Comparison of ENCODE assay signal across 39 mouse cellular contexts in the genomic region with DNA sequence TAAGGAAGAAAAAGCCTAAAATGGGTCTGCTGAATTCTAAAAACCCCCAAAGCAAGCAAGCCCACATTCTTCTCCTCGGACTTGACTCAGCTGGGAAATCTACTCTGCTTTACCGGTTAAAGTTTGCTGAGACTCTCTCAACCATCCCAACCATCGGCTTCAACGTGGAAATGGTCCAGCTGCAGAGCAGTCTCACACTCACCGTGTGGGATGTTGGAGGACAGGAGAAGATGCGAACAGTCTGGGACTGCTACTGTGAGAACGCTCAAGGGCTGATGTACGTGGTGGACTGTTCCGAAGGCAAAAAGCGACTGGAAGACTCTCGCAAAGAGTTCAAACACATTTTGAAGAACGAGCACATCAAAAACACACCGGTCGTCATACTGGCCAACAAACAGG. TPM values are rescaled to one million over a fixed set of nuclear protein-coding genes. Genes with fewer than 3 reads are reported as not detected.
A peak's percentile ranks its signal among the peaks of the same experiment; 100 is the strongest.
DNase-seq lines count a peak whose midpoint lies in the region; ATAC-seq and TF ChIP-seq lines count a peak whose summit lies in the region.
"Had no signal": no experiment of that assay in that cellular context is flagged by ENCODE, and none has a peak within 500 bp of the region (broad histone marks: within the 10 kb centered on the region; RNA-seq: fewer than 3 reads in every experiment).

No protein-coding gene starts in this region.

- H3K4me1 ChIP-seq in lung, postnatal 0 days (ENCODE audit: insufficient read depth, low read depth, low read length) = no peaks in the 10 kb centered on the region
- H3K4me1 ChIP-seq in stomach, embryonic 14.5 days (ENCODE audit: control insufficient read depth, insufficient read depth, low read length) = no peaks in the 10 kb centered on the region
- H3K4me1 ChIP-seq: embryonic facial prominence, embryonic 12.5 days; liver, embryonic 15.5 days; midbrain, embryonic 13.5 days; neural tube, embryonic 13.5 days had no signal

- no peak for TF ChIP-seq EP300 in lung, postnatal 0 days (IDR thresholded peaks at IDR 0.05)

- ATAC-seq in frontal cortex, adult (ENCODE audit: low TSS enrichment) = peak; percentile 31; the same call in 1 of the 2 replicates
- ATAC-seq in lung, postnatal 0 days = no peak
- peak; percentile 56; the same call in 1 of the 2 replicates for ATAC-seq in stomach, embryonic 14.5 days (ENCODE audit: insufficient number of reproducible peaks, insufficient read depth, low FRiP score, low read depth)
- ATAC-seq in megakaryocyte-erythroid progenitor cell, adult 5-6 weeks (replicated peaks; ENCODE audit: low FRiP score, low TSS enrichment, poor library complexity, severe bottlenecking) = no peak
- ATAC-seq: activated CD4-positive, CD25-positive, alpha-beta regulatory T cell, adult 4 months; forebrain, embryonic 14.5 days; inflammation-experienced regulatory T-cells, adult 6 months; midbrain, embryonic 13.5 days had no signal

- DNase-seq in frontal cortex, postnatal 10 days (ENCODE audit: low spot score in 2 of 2) = no peak
- no peak for DNase-seq in lung, postnatal 0 days (ENCODE audit: low spot score)
- DNase-seq in lung, adult 18-20 months = no peak
- no peak for DNase-seq in cerebellum, adult 9-10 months
- DNase-seq: adrenal gland, adult 8-10 months; cerebellum, adult 8-10 months; cerebellum, postnatal 36 days; embryo, embryonic 11 days; gastrocnemius, adult 2 months; gastrocnemius, postnatal 36 days; heart, adult 2 months; heart, postnatal 10 days; kidney, postnatal 14 days; layer of hippocampus, adult 9-11 months; liver; lung, postnatal 36 days had no signal

- H3K9me3 ChIP-seq in lung, postnatal 0 days (ENCODE audit: low read length) = no peaks in the 10 kb centered on the region
- no peaks in the 10 kb centered on the region for H3K9me3 ChIP-seq in stomach, embryonic 14.5 days (ENCODE audit: control insufficient read depth, low read depth, low read length)
- H3K9me3 ChIP-seq: embryonic facial prominence, embryonic 12.5 days; heart, embryonic 13.5 days; liver, embryonic 15.5 days; midbrain, embryonic 13.5 days had no signal

- 54% methylated on average over 14 of the region's 14 CpGs for WGBS in lung, postnatal 0 days
- WGBS in stomach, embryonic 14.5 days = 71% methylated on average over 14 of the region's 14 CpGs

- H3K36me3 ChIP-seq in lung, postnatal 0 days (ENCODE audit: insufficient read depth, low read length) = no peaks in the 10 kb centered on the region
- H3K36me3 ChIP-seq in stomach, embryonic 14.5 days (ENCODE audit: control insufficient read depth, insufficient read depth, low read length) = no peaks in the 10 kb centered on the region
- H3K36me3 ChIP-seq: embryonic facial prominence, embryonic 12.5 days; heart, embryonic 13.5 days; liver, embryonic 15.5 days; midbrain, embryonic 13.5 days; neural tube, embryonic 13.5 days had no signal

- H3K27ac ChIP-seq in lung, postnatal 0 days (ENCODE audit: low read length) = no peak overlapping the region
- peak overlapping the region; percentile 63; the same call in 1 of the 2 replicates for H3K27ac ChIP-seq in stomach, embryonic 14.5 days (ENCODE audit: low read length)
- H3K27ac ChIP-seq: embryonic facial prominence, embryonic 12.5 days; gastrocnemius, adult 2 months; heart, adult 2 months; heart, embryonic 13.5 days; hindbrain, embryonic 14.5 days; liver, embryonic 15.5 days; midbrain, embryonic 13.5 days; neural tube, embryonic 13.5 days had no signal

- TF ChIP-seq CTCF in lung, postnatal 0 days (IDR thresholded peaks at IDR 0.05) = no peak

- no peak overlapping the region for H3K9ac ChIP-seq in lung, postnatal 0 days (replicated peaks; ENCODE audit: low read depth)
- H3K9ac ChIP-seq in stomach, embryonic 14.5 days (replicated peaks; ENCODE audit: low read depth, low read length) = no peak overlapping the region
- H3K9ac ChIP-seq: embryonic facial prominence, embryonic 12.5 days; heart, embryonic 13.5 days; hindbrain, embryonic 14.5 days; liver, embryonic 15.5 days; midbrain, embryonic 13.5 days; neural tube, embryonic 13.5 days had no signal

- no peaks in the 10 kb centered on the region for H3K27me3 ChIP-seq in lung, postnatal 0 days (replicated peaks; ENCODE audit: insufficient read depth, low read length)
- H3K27me3 ChIP-seq in stomach, embryonic 14.5 days (ENCODE audit: control insufficient read depth, insufficient read depth, low read length) = no peaks in the 10 kb centered on the region
- H3K27me3 ChIP-seq: CH12.LX; embryonic facial prominence, embryonic 12.5 days; heart, embryonic 13.5 days; liver, embryonic 15.5 days; megakaryocyte, embryonic 14.5 days; midbrain, embryonic 13.5 days; neural tube, embryonic 13.5 days had no signal

- H3K4me2 ChIP-seq in lung, postnatal 0 days (replicated peaks; ENCODE audit: low read depth, low read length) = peak overlapping the region; percentile 34
- H3K4me2 ChIP-seq in stomach, embryonic 14.5 days (replicated peaks; ENCODE audit: low read depth, low read length) = peak overlapping the region; percentile 29
- H3K4me2 ChIP-seq: embryonic facial prominence, embryonic 12.5 days; heart, embryonic 13.5 days; hindbrain, embryonic 14.5 days; liver, embryonic 15.5 days; midbrain, embryonic 13.5 days; neural tube, embryonic 13.5 days had no signal

- H3K4me3 ChIP-seq in lung, postnatal 0 days (ENCODE audit: low read depth, low read length) = no peak overlapping the region
- H3K4me3 ChIP-seq in stomach, embryonic 14.5 days (ENCODE audit: low read depth, low read length) = peak overlapping the region; percentile 23
- H3K4me3 ChIP-seq: embryonic facial prominence, embryonic 12.5 days; gastrocnemius, adult 2 months; heart, adult 2 months; heart, embryonic 13.5 days; liver, embryonic 15.5 days; megakaryocyte, embryonic 14.5 days; midbrain, embryonic 13.5 days; neural tube, embryonic 13.5 days had no signal

RNA-seq across cellular contexts. Expression of a gene that starts 0.3 kb away (rescaled TPM):
- 0.10 TPM in 1 of 2 replicates, not detected in the other for polyA plus RNA-seq in lung, postnatal 0 days (2015; fragmentation: Nextera tagmentation; extraction: Ambion mirVana)
- polyA plus RNA-seq in stomach, embryonic 14.5 days (2014; fragmentation: Nextera tagmentation; extraction: Ambion mirVana) = 11.7 and 12.2 TPM in 2 replicates
- not detected in 2 replicates for total RNA-seq in megakaryocyte-erythroid progenitor cell, adult 5-6 weeks (2014; fragmentation: Nextera tagmentation)
- total RNA-seq in megakaryocyte-erythroid progenitor cell, adult 5-6 weeks (2017) = not detected in 2 replicates
- total RNA-seq: adrenal gland, adult 8-10 months; adrenal gland, postnatal 4 days; CH12.LX; ES-E14; gastrocnemius, adult 2 months; gastrocnemius, postnatal 36 days; heart, adult 2 months; heart, postnatal 10 days; hematopoietic stem cell, adult 5-6 weeks; left cerebral cortex, adult 18-20 months; left cerebral cortex, postnatal 14 days had no signal
- polyA plus RNA-seq: activated CD4-positive, CD25-positive, alpha-beta regulatory T cell, adult 4 months; C2C12; embryonic facial prominence, embryonic 12.5 days; forebrain, embryonic 14.5 days; frontal cortex, adult 2 months; heart, adult 2 months; heart, embryonic 13.5 days; hindbrain, embryonic 14.5 days; inflammation-experienced regulatory T-cells, adult 6 months; kidney, embryonic 14.5 days; limb, embryonic 11.5 days; liver, embryonic 15.5 days; midbrain, embryonic 13.5 days; neural tube, embryonic 13.5 days had no signal

Comparison
In these comparisons a context has a peak if more than half of its experiments do, and no peak if none do; other contexts are left out.
1. ATAC-seq: peak in frontal cortex, adult (single experiment) and stomach, embryonic 14.5 days (single experiment); none in lung, postnatal 0 days (single experiment) and megakaryocyte-erythroid progenitor cell, adult 5-6 weeks (single experiment).
2. RNA of a gene that starts 0.3 kb away (polyA plus RNA-seq): 11.7 to 12.2 TPM in stomach, embryonic 14.5 days; 0.10 TPM in lung, postnatal 0 days; every median in the first group is over 10 times any median in the second.